Mouse (Mus musculus) midbrain, embryonic 12.5 days (tissue): ENCODE measurements at regions not wholly inside any gene's neighbourhood (a gene's known extent, or its start where the extent isn't known, plus 50 kb on each side); places are given as distances from the start of the nearest gene placed in this dataset.

Source experiments
- ATAC-seq: fragments of 200-750 bp; cut with Nextera tagmentation; 2 replicates; pipeline ENCODE4 v1.8.0; 2017; ENCODE audit warnings: low read depth, moderate TSS enrichment, moderate library complexity; ENCODE audit not compliant: low FRiP score
- H3K27ac ChIP-seq: fragments of 300-500 bp; sonication (generic); replicated peaks from 2 replicates; pipeline ENCODE4 v1.5.1; 2016; ENCODE audit warnings: mild to moderate bottlenecking
- H3K27me3 ChIP-seq: fragments of 300-500 bp; sonication (generic); 2 replicates; pipeline ENCODE4 v1.6.1; 2016; ENCODE audit warnings: mild to moderate bottlenecking
- H3K36me3 ChIP-seq: fragments of 300-500 bp; sonication (generic); 2 replicates; pipeline ENCODE4 v1.6.1; 2016
- H3K4me1 ChIP-seq: fragments of 300-500 bp; sonication (generic); 2 replicates; pipeline ENCODE4 v1.6.1; 2016
- H3K4me2 ChIP-seq: fragments of 300-500 bp; sonication (generic); replicated peaks from 2 replicates; pipeline ENCODE4 v1.6.1; 2016; ENCODE audit warnings: mild to moderate bottlenecking, moderate library complexity
- H3K4me3 ChIP-seq: fragments of 300-500 bp; sonication (generic); 2 replicates; pipeline ENCODE4 v1.5.1; 2016; ENCODE audit warnings: mild to moderate bottlenecking
- H3K9ac ChIP-seq: fragments of 300-500 bp; sonication (generic); replicated peaks from 2 replicates; pipeline ENCODE4 v1.6.1; 2016; ENCODE audit warnings: mild to moderate bottlenecking, moderate library complexity
- H3K9me3 ChIP-seq: fragments of 300-500 bp; sonication (generic); 2 replicates; pipeline ENCODE4 v1.6.1; 2016; ENCODE audit warnings: mild to moderate bottlenecking
- WGBS: fragments of 180-500 bp; shearing (Covaris S2); methylation state at CpG from one replicate; pipeline ENCODE4 v1.1.7; 2016; 5-methylcytosine and 5-hydroxymethylcytosine counted together

GRCm38 (mm10) chr16:65160286-65160685 lies 54.6 kb upstream of the Htr1f start:
- no peak overlapping the region for H3K4me3 ChIP-seq
- H3K27ac ChIP-seq = no peak overlapping the region
- no peak overlapping the region for H3K9ac ChIP-seq
- H3K27me3 ChIP-seq = no peaks in the 10 kb centered on the region
- peak; percentile 52; the same call in 1 of the 2 replicates for ATAC-seq
- no peaks in the 10 kb centered on the region for H3K36me3 ChIP-seq
- no peaks in the 10 kb centered on the region for H3K9me3 ChIP-seq
- 57% methylated on average over 3 of the region's 3 CpGs for WGBS
- no peak overlapping the region for H3K4me2 ChIP-seq
- H3K4me1 ChIP-seq = no peaks in the 10 kb centered on the region

DNA sequence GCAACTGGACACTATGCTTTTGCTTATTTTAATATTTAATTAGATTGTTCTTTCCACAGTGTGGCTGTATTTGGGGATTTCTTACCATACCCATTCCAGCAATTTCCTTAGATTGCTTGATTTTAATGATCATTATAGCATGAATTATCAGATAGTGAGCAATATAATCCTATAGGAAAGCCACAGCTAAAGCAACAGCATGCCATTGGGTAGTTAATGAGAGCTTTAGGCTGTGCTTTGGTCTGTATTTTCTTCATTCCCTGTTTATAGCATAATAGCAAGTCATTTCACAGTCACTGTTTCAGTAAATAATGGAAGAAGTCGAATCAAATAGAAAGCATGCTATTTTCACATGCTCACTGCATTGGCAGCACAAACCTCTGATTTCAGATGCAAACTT lies 49.9 kb upstream of the Htr1f start:
- H3K4me1 ChIP-seq = no peaks in the 10 kb centered on the region
- no peak overlapping the region for H3K4me2 ChIP-seq
- no peak overlapping the region for H3K27ac ChIP-seq
- no peaks in the 10 kb centered on the region for H3K36me3 ChIP-seq
- H3K9ac ChIP-seq = no peak overlapping the region
- no peak for ATAC-seq
- WGBS = 72% methylated on average over 1 of the region's 1 CpGs
- H3K9me3 ChIP-seq = no peaks in the 10 kb centered on the region
- no peaks in the 10 kb centered on the region for H3K27me3 ChIP-seq
- no peak overlapping the region for H3K4me3 ChIP-seq
